Mouse (Mus musculus) myocyte (in vitro differentiated cells): ENCODE results near the gene Zfyve27. TPM values are rescaled to one million over a fixed set of nuclear protein-coding genes. Genes with fewer than 3 reads are reported as not detected.

Experiments
- polyA plus RNA-seq: library from polyadenylated mRNA; unstranded; fragments of >200 nt; fragmentation: generic; extraction: Trizol; gene quantifications from one replicate; pipeline ENCODE4 v1.2.1, GENCODE M21; 2012; ENCODE audit warnings: missing spikeins

The Zfyve27 gene
- polyA plus RNA-seq, 1 experiment: 22.4 TPM

Other genes with a start within 250 kb of the Zfyve27 start
- 49.4 TPM for gene Exosc1, start 230.5 kb upstream of the Zfyve27 start, polyA plus RNA-seq
- gene Zdhhc16, start 230.5 kb upstream of the Zfyve27 start, polyA plus RNA-seq: 124 TPM
- 34.2 TPM for gene Mms19, start 182.8 kb upstream of the Zfyve27 start, polyA plus RNA-seq
- 141 TPM for gene Ubtd1, start 182.2 kb upstream of the Zfyve27 start, polyA plus RNA-seq
- gene Ankrd2, start 128.0 kb upstream of the Zfyve27 start, polyA plus RNA-seq: 110 TPM
- gene Hoga1, start 118.3 kb upstream of the Zfyve27 start, polyA plus RNA-seq: 2.4 TPM
- gene 4933411K16Rik, start 111.7 kb upstream of the Zfyve27 start, polyA plus RNA-seq: 0.30 TPM
- 32.3 TPM for gene Morn4, start 77.6 kb upstream of the Zfyve27 start, polyA plus RNA-seq
- 37.5 TPM for gene Pi4k2a, start 73.5 kb upstream of the Zfyve27 start, polyA plus RNA-seq
- 128 TPM for gene Avpi1, start 34.9 kb upstream of the Zfyve27 start, polyA plus RNA-seq
- 36.1 TPM for gene Marveld1, start 16.6 kb upstream of the Zfyve27 start, polyA plus RNA-seq
- gene Sfrp5, start 38.3 kb downstream of the Zfyve27 start, polyA plus RNA-seq: 0.04 TPM
- 0.06 TPM for gene Golga7b, start 83.6 kb downstream of the Zfyve27 start, polyA plus RNA-seq